Mouse (Mus musculus): Measurements from ENCODE around the gene Eefsec. TPM values are rescaled to one million over a fixed set of nuclear protein-coding genes. Genes with fewer than 3 reads are reported as not detected.

Eefsec gene
- total and polyA plus RNA-seq, 3 experiments, result 27.5 to 378 (median 40.7) TPM

DNA sequence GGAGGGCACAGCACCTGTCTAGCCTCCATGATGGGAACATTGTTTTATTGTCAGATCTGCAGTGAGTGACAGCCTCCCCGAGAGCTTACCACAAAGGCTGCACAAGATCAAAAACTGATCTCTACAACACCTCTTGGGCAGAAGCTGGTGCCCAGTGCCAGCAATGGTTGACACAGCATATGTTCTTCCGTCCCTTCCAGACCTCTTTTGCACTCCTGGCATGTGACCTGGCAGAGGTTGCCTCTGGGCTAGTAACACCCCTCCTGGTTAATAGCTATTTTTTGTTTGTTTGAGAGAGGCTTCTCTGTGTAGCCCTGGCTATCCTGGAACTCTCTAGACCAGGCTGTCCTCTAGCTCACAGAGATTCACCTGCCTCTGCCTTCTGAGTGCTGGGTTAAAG is 168.2 kb downstream of the Eefsec start:
- H3K4me1 ChIP-seq (ENCODE audit: control insufficient read depth in 1 of 2, insufficient read depth in 2 of 2, low read length in 2 of 2), result no peaks in the 10 kb centered on the region
- H3K9me3 ChIP-seq (replicated peaks; ENCODE audit: insufficient read depth, low read length), result no peaks in the 10 kb centered on the region
- H3K9ac ChIP-seq (ENCODE audit: control insufficient read depth, low read depth, low read length, poor library complexity, severe bottlenecking), result no peak overlapping the region
- no peaks in the 10 kb centered on the region for H3K27me3 ChIP-seq (ENCODE audit: control insufficient read depth in 1 of 2, insufficient read depth in 2 of 2, low read length in 2 of 2)
- no peak overlapping the region for H3K4me3 ChIP-seq (ENCODE audit: control insufficient read depth in 1 of 2, insufficient read depth in 1 of 2, low read depth in 2 of 2, low read length in 2 of 2)
- DNase-seq (ENCODE audit: low read depth, low spot score), result no peak
- no peaks in the 10 kb centered on the region for H3K79me2 ChIP-seq (ENCODE audit: control insufficient read depth, insufficient read depth, low read length, poor library complexity)
- H3K27ac ChIP-seq (ENCODE audit: control insufficient read depth, low read depth, low read length), result no peak overlapping the region
- TF ChIP-seq MAFK (IDR thresholded peaks at IDR 0.05; ENCODE audit: borderline replicate concordance, low read depth, low read length) (no peak), ZNF384 (IDR thresholded peaks at IDR 0.05; ENCODE audit: low read depth, low read length) (no peak)
- H3K36me3 ChIP-seq (ENCODE audit: control insufficient read depth in 1 of 2, insufficient read depth in 2 of 2, low read length in 2 of 2), result no peaks in the 10 kb centered on the region; a peak in 1 of 4 replicates

DNA sequence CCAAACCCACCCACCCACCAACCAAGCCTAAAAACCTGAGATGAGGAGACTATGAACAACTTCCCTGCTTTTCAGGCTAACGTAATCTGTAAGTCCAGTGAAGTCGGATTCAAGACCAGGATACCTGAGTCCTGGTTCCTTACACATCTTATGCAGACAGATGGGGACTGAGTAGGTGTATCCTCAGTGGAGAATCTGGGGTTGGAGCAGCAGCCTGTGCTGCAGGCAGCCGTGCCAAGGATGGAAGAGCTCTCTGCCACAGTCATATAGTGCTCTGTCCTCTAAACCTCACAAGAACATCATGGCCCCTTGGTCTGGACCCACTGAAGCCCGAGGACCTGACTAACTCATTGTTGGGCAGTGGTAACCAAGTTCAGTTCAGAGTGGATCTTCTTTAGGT is 169.1 kb downstream of the Eefsec start:
- Histone ChIP-seq H3K27ac (ENCODE audit: control insufficient read depth, low read depth, low read length) (no peak overlapping the region), H3K4me1 (ENCODE audit: control insufficient read depth in 1 of 2, insufficient read depth in 2 of 2, low read length in 2 of 2) (no peaks in the 10 kb centered on the region), H3K27me3 (ENCODE audit: control insufficient read depth in 1 of 2, insufficient read depth in 2 of 2, low read length in 2 of 2) (no peaks in the 10 kb centered on the region), H3K79me2 (ENCODE audit: control insufficient read depth, insufficient read depth, low read length, poor library complexity) (no peaks in the 10 kb centered on the region), H3K36me3 (ENCODE audit: control insufficient read depth in 1 of 2, insufficient read depth in 2 of 2, low read length in 2 of 2) (no peaks in the 10 kb centered on the region; a peak in 1 of 4 replicates), H3K9me3 (replicated peaks; ENCODE audit: insufficient read depth, low read length) (no peaks in the 10 kb centered on the region), H3K4me3 (ENCODE audit: control insufficient read depth in 1 of 2, insufficient read depth in 1 of 2, low read depth in 2 of 2, low read length in 2 of 2) (no peak overlapping the region), H3K9ac (ENCODE audit: control insufficient read depth, low read depth, low read length, poor library complexity, severe bottlenecking) (no peak overlapping the region)
- DNase-seq (ENCODE audit: low read depth, low spot score), result no peak
- TF ChIP-seq KAT2A (conservative IDR thresholded peaks at IDR 0.05; ENCODE audit: low read depth, low read length) (no peak), EP300 (IDR thresholded peaks at IDR 0.05; ENCODE audit: low read depth in 1 of 2, low read length in 2 of 2) (no peak), RCOR1 (IDR thresholded peaks at IDR 0.05; ENCODE audit: low read depth, low read length) (no peak), MYC (IDR thresholded peaks at IDR 0.05; ENCODE audit: low read depth, low read length) (no peak), GATA1 (IDR thresholded peaks at IDR 0.05; ENCODE audit: low read depth, low read length) (no peak), TCF12 (IDR thresholded peaks at IDR 0.05; ENCODE audit: low read depth, low read length) (no peak), CHD1 (IDR thresholded peaks at IDR 0.05; ENCODE audit: low read depth, low read length) (no peak), GABPA (IDR thresholded peaks at IDR 0.05; ENCODE audit: low read depth, low read length) (no peak), POLR2AphosphoS2 (IDR thresholded peaks at IDR 0.05; ENCODE audit: low read length) (no peak), POLR2AphosphoS5 (IDR thresholded peaks at IDR 0.05; ENCODE audit: borderline replicate concordance, low read depth, low read length) (no peak), ZMIZ1 (IDR thresholded peaks at IDR 0.05; ENCODE audit: low read depth, low read length) (no peak), JUND (IDR thresholded peaks at IDR 0.05; ENCODE audit: low read depth, low read length) (no peak), TAL1 (IDR thresholded peaks at IDR 0.05; ENCODE audit: low read length) (no peak), NELFE (IDR thresholded peaks at IDR 0.05; ENCODE audit: low read depth, low read length) (no peak), ZKSCAN1 (IDR thresholded peaks at IDR 0.05; ENCODE audit: low read depth, low read length) (no peak), RAD21 (IDR thresholded peaks at IDR 0.05; ENCODE audit: low read depth, low read length) (no peak), CHD2 (IDR thresholded peaks at IDR 0.05; ENCODE audit: low read length) (no peak), POLR2A (IDR thresholded peaks at IDR 0.05; ENCODE audit: control insufficient read depth in 1 of 2, insufficient read depth in 1 of 2, low read depth in 1 of 2, low read length in 2 of 2, poor library complexity in 1 of 2) (no peak), USF1 (IDR thresholded peaks at IDR 0.05; ENCODE audit: low read depth, low read length) (no peak), TBP (IDR thresholded peaks at IDR 0.05; ENCODE audit: low read depth, low read length) (no peak)
